Mouse (Mus musculus): ENCODE measurements at regions not wholly inside any gene's neighbourhood (a gene's known extent, or its start where the extent isn't known, plus 50 kb on each side); places are given as distances from the start of the nearest gene placed in this dataset.

- Histone ChIP-seq H3K4me1 (ENCODE audit: control insufficient read depth, insufficient read depth, low read length) (no peaks in the 10 kb centered on the region), H3K27me3 (replicated peaks; ENCODE audit: control insufficient read depth, insufficient read depth, low read length) (peaks cover 2% of the 10 kb centered on the region; the same call in 1 of the 2 replicates), H3K4me2 (ENCODE audit: low read depth, low read length) (no peak overlapping the region), H3K9me3 (ENCODE audit: control insufficient read depth, low read length) (no peaks in the 10 kb centered on the region), H3K9ac (ENCODE audit: low read depth, low read length) (no peak overlapping the region), H3K27ac (ENCODE audit: low read length) (no peak overlapping the region), H3K36me3 (ENCODE audit: control insufficient read depth, insufficient read depth, low read length) (no peaks in the 10 kb centered on the region), H3K4me3 (ENCODE audit: low read length) (no peak overlapping the region)
- WGBS = 34% methylated on average over 8 of the region's 8 CpGs
- ATAC-seq = no peak
Observed at GRCm38 (mm10) chrX:142534780-142535179, 144.4 kb upstream of the Acsl4 start.

DNA sequence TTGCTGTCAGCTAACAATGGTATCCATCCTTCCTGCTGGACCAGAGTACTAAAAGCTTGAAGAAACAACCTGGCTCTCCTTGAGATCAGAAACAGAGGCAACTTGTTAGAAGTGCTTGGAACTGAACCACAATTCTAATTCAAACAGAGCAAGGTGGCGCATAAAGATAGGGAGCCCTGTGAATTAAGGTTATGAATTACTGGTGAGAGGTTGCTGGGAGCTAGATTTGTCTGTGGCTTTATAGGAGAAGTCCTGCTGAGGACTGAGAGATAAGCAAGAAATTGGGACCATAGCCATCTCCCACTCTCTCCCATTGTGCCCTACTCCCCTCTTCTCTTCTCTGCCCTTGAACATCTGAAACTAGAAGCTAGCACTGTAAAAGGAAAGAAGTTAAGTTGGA, 145.2 kb upstream of the Acsl4 start:
- Histone ChIP-seq H3K27ac (ENCODE audit: low read length) (no peak overlapping the region), H3K9ac (ENCODE audit: low read depth, low read length) (no peak overlapping the region), H3K4me2 (ENCODE audit: low read depth, low read length) (no peak overlapping the region), H3K9me3 (ENCODE audit: control insufficient read depth, low read length) (no peaks in the 10 kb centered on the region), H3K36me3 (ENCODE audit: control insufficient read depth, insufficient read depth, low read length) (no peaks in the 10 kb centered on the region), H3K27me3 (replicated peaks; ENCODE audit: control insufficient read depth, insufficient read depth, low read length) (peaks cover 2% of the 10 kb centered on the region; the same call in 1 of the 2 replicates), H3K4me1 (ENCODE audit: control insufficient read depth, insufficient read depth, low read length) (no peaks in the 10 kb centered on the region), H3K4me3 (ENCODE audit: low read length) (no peak overlapping the region)
- ATAC-seq = no peak
- 94% methylated on average over 1 of the region's 1 CpGs for WGBS

- Histone ChIP-seq H3K4me2 (ENCODE audit: low read depth, low read length) (no peak overlapping the region), H3K27ac (ENCODE audit: low read length) (no peak overlapping the region), H3K4me1 (ENCODE audit: control insufficient read depth, insufficient read depth, low read length) (no peaks in the 10 kb centered on the region), H3K4me3 (ENCODE audit: low read length) (no peak overlapping the region), H3K27me3 (replicated peaks; ENCODE audit: control insufficient read depth, insufficient read depth, low read length) (peaks cover 2% of the 10 kb centered on the region; the same call in 1 of the 2 replicates), H3K36me3 (ENCODE audit: control insufficient read depth, insufficient read depth, low read length) (no peaks in the 10 kb centered on the region), H3K9ac (ENCODE audit: low read depth, low read length) (no peak overlapping the region), H3K9me3 (ENCODE audit: control insufficient read depth, low read length) (no peaks in the 10 kb centered on the region)
- no peak for ATAC-seq
- 94% methylated on average over 2 of the region's 2 CpGs for WGBS
Observed at GRCm38 (mm10) chrX:142535954-142536353, 145.3 kb upstream of the Tmem164 start.

DNA sequence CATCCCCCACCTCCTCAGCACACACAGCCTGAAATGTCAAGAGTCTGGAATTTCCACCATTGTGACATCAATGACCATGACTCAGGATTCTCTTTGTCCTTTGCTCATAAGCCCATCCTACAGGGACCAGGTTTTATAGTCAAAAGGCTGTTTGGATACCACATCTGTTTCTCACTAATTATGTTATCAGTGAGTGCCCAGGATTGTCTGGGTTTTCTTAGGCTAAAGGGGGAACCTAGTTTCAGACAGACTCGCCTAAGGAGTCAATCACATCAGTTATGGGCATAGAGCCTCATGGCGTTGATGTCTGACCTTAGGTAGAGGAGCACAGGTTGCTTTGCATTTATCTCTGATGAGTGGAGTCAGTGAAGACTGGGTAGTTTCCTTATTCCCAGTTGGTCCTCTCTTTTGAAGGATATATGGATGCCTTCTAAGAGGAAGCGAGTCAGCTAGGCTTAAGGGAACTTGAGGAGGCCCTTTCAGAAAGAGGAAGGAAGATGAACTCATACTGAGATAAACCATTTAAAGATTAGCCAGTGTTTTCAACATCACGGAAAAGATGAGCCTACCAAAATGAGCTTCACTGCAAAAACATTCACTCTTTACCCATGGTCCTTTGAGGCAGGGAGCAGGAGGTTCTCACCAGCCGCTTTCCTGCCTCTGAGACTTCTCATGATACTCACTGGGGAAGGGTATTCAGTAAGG, 143.8 kb upstream of the Tmem164 start:
- Histone ChIP-seq H3K4me2 (ENCODE audit: low read depth, low read length) (no peak overlapping the region), H3K4me1 (ENCODE audit: control insufficient read depth, insufficient read depth, low read length) (no peaks in the 10 kb centered on the region), H3K27ac (ENCODE audit: low read length) (no peak overlapping the region), H3K36me3 (ENCODE audit: control insufficient read depth, insufficient read depth, low read length) (no peaks in the 10 kb centered on the region), H3K9me3 (ENCODE audit: control insufficient read depth, low read length) (no peaks in the 10 kb centered on the region), H3K4me3 (ENCODE audit: low read length) (no peak overlapping the region), H3K27me3 (replicated peaks; ENCODE audit: control insufficient read depth, insufficient read depth, low read length) (peaks cover 2% of the 10 kb centered on the region; the same call in 1 of the 2 replicates), H3K9ac (ENCODE audit: low read depth, low read length) (no peak overlapping the region)
- WGBS = 82% methylated on average over 5 of the region's 5 CpGs
- ATAC-seq = no peak

DNA sequence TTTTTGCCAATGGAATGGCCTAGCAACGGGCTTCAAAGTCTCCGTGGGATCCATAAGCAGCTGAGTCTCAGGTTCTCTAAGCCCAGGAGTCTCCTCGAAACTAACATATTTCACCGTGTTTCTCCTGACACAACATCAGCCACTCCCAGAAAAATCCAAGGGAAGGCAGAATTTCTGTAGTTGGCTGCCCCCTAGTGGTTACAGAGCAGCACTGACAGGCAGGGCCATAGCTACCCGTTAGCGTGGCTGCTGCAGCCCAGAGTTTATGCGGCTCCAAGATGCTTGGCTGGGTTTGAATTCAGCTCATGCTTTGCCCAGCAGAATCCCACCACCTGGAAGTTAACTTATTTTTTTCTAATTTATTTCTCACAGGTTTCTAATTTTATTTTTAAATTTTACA, 140.9 kb upstream of the Tmem164 start:
- no peak overlapping the region for H3K27ac ChIP-seq (ENCODE audit: low read length)
- H3K4me3 ChIP-seq (ENCODE audit: low read length) = no peak overlapping the region
- H3K9ac ChIP-seq (ENCODE audit: low read depth, low read length) = no peak overlapping the region
- no peaks in the 10 kb centered on the region for H3K9me3 ChIP-seq (ENCODE audit: control insufficient read depth, low read length)
- H3K36me3 ChIP-seq (ENCODE audit: control insufficient read depth, insufficient read depth, low read length) = no peaks in the 10 kb centered on the region
- no peak overlapping the region for H3K4me2 ChIP-seq (ENCODE audit: low read depth, low read length)
- 18% methylated on average over 7 of the region's 7 CpGs for WGBS
- ATAC-seq = 0 out of 2 replicates have a peak, but pooled peaks have one; percentile 44
- H3K4me1 ChIP-seq (ENCODE audit: control insufficient read depth, insufficient read depth, low read length) = no peaks in the 10 kb centered on the region
- H3K27me3 ChIP-seq (replicated peaks; ENCODE audit: control insufficient read depth, insufficient read depth, low read length) = peaks cover 2% of the 10 kb centered on the region; the same call in 1 of the 2 replicates

- WGBS = 77% methylated on average over 4 of the region's 4 CpGs
Observed at GRCm38 (mm10) chrX:142552196-142552595, 129.0 kb upstream of the Tmem164 start.

DNA sequence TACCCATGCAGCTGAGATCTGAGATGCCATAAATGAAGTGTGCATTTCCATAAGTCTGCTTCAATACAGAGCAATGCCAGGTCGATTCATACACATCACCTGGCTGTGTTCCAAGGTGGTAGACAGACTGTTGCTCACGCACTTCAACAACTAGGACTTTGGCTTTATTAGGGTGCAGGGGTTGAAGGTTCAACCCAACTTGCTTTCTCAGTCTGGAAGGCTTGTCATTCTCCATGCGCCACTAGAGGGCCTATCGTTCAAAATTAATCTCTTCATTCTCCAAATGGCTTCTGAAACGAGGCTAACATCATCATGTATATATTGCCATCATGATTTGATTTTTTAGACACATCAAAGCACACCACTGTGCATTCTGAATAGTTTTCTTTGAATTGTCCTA, 127.0 kb upstream of the Tmem164 start:
- Histone ChIP-seq H3K4me2 (ENCODE audit: low read depth, low read length) (no peak overlapping the region), H3K9ac (ENCODE audit: low read depth, low read length) (no peak overlapping the region), H3K27ac (ENCODE audit: low read length) (no peak overlapping the region), H3K9me3 (ENCODE audit: control insufficient read depth, low read length) (no peaks in the 10 kb centered on the region), H3K27me3 (replicated peaks; ENCODE audit: control insufficient read depth, insufficient read depth, low read length) (no peaks in the 10 kb centered on the region; the same call in 1 of the 2 replicates), H3K4me3 (ENCODE audit: low read length) (no peak overlapping the region), H3K36me3 (ENCODE audit: control insufficient read depth, insufficient read depth, low read length) (no peaks in the 10 kb centered on the region), H3K4me1 (ENCODE audit: control insufficient read depth, insufficient read depth, low read length) (no peaks in the 10 kb centered on the region)
- peak; percentile 90 for ATAC-seq
- WGBS = 19% methylated on average over 5 of the region's 5 CpGs

More at GRCm38 (mm10) chrX:142552196-142552595, 129.0 kb upstream of the Tmem164 start:
- Histone ChIP-seq H3K4me3 (ENCODE audit: low read length) (no peak overlapping the region), H3K27me3 (replicated peaks; ENCODE audit: control insufficient read depth, insufficient read depth, low read length) (no peaks in the 10 kb centered on the region; the same call in 1 of the 2 replicates), H3K27ac (ENCODE audit: low read length) (no peak overlapping the region), H3K9me3 (ENCODE audit: control insufficient read depth, low read length) (no peaks in the 10 kb centered on the region), H3K9ac (ENCODE audit: low read depth, low read length) (no peak overlapping the region), H3K36me3 (ENCODE audit: control insufficient read depth, insufficient read depth, low read length) (no peaks in the 10 kb centered on the region), H3K4me2 (ENCODE audit: low read depth, low read length) (no peak overlapping the region), H3K4me1 (ENCODE audit: control insufficient read depth, insufficient read depth, low read length) (no peaks in the 10 kb centered on the region)
- no peak for ATAC-seq

- WGBS = 82% methylated on average over 5 of the region's 5 CpGs
- H3K9me3 ChIP-seq (ENCODE audit: control insufficient read depth, low read length) = no peaks in the 10 kb centered on the region
- H3K4me2 ChIP-seq (ENCODE audit: low read depth, low read length) = no peak overlapping the region
- ATAC-seq = no peak
- H3K27me3 ChIP-seq (replicated peaks; ENCODE audit: control insufficient read depth, insufficient read depth, low read length) = no peaks in the 10 kb centered on the region
- no peak overlapping the region for H3K9ac ChIP-seq (ENCODE audit: low read depth, low read length)
- H3K36me3 ChIP-seq (ENCODE audit: control insufficient read depth, insufficient read depth, low read length) = no peaks in the 10 kb centered on the region
- no peaks in the 10 kb centered on the region for H3K4me1 ChIP-seq (ENCODE audit: control insufficient read depth, insufficient read depth, low read length)
- no peak overlapping the region for H3K27ac ChIP-seq (ENCODE audit: low read length)
- H3K4me3 ChIP-seq (ENCODE audit: low read length) = no peak overlapping the region
Observed at GRCm38 (mm10) chrX:142557496-142557895, 123.7 kb upstream of the Tmem164 start.

GRCm38 (mm10) chrX:142560209-142560912, 120.8 kb upstream of the Tmem164 start:
- no peak for ATAC-seq
- no peaks in the 10 kb centered on the region for H3K36me3 ChIP-seq (ENCODE audit: control insufficient read depth, insufficient read depth, low read length)
- no peak overlapping the region for H3K4me3 ChIP-seq (ENCODE audit: low read length)
- H3K27ac ChIP-seq (ENCODE audit: low read length) = no peak overlapping the region
- H3K4me1 ChIP-seq (ENCODE audit: control insufficient read depth, insufficient read depth, low read length) = no peaks in the 10 kb centered on the region
- H3K9me3 ChIP-seq (ENCODE audit: control insufficient read depth, low read length) = no peaks in the 10 kb centered on the region
- no peaks in the 10 kb centered on the region for H3K27me3 ChIP-seq (replicated peaks; ENCODE audit: control insufficient read depth, insufficient read depth, low read length)
- no peak overlapping the region for H3K4me2 ChIP-seq (ENCODE audit: low read depth, low read length)
- WGBS = 70% methylated on average over 2 of the region's 2 CpGs
- no peak overlapping the region for H3K9ac ChIP-seq (ENCODE audit: low read depth, low read length)
